Mouse (Mus musculus) embryo, embryonic 11 days (tissue): ENCODE measurements around the gene Acly.

ENCODE experiments used
- DNase-seq: peaks from one replicate; pipeline ENCODE4 v3.0.0-alpha.2; 2015

The Acly gene

DNA sequence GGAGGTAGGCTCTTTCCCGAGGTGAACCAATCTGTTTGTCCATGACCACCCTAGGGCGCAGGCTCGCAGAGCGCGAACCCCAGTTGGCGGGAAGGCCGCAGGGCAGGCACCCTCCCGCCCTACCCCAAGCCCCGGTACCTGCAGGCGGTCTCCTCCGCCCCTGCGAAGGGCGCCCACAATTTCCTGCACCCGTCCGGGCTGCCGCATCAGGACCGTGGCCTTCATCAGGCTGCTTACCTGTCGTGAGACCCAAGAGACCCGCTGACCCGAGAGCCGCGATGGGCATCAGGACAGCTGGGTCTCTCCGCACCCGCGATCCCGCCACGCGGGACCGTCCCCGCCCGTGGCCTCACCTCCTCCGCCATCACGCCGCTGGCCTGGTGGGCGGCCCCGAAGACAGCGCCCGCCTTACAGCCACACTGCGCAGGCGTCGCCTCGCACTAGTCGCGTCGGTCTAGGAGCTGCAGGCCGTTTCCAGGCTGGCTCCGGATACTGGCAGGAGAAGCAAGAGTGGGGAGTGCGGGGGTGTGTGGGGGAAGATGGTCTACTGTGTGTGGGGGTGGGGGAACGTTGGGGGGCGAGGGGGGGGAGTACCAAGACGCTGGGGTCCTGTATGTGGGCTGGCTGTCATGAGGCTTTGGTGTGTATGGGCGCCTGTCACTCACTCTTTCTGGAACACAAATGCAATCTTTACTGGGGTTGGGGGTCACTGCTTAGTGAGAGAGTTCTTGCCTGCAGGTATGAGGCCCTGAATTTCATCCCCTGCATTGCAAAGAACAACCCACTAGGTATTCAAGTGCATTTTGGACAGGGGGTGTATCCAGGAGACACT lies 86.9 kb downstream of the Acly start:
- peak; percentile 93 for DNase-seq

DNA sequence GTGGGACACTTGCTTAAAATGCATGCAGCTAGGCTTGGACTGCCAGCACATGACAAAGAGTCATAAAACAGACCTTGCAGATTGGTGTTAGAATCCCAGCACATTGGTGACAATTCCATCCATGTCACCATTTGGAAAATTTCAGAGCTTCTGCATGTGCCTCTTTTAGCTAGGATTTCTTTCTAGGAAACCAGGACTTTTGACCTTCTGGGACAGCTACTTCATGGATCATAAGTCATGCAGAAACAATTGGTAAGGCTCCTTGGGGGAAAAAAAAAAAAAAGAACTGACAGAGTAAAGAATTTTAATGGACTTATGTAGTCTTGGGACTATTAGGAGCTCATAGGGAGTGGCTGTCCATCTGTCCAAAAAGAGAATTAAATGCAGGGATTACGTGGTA lies 89.9 kb downstream of the Acly start:
- DNase-seq: no peak

DNA sequence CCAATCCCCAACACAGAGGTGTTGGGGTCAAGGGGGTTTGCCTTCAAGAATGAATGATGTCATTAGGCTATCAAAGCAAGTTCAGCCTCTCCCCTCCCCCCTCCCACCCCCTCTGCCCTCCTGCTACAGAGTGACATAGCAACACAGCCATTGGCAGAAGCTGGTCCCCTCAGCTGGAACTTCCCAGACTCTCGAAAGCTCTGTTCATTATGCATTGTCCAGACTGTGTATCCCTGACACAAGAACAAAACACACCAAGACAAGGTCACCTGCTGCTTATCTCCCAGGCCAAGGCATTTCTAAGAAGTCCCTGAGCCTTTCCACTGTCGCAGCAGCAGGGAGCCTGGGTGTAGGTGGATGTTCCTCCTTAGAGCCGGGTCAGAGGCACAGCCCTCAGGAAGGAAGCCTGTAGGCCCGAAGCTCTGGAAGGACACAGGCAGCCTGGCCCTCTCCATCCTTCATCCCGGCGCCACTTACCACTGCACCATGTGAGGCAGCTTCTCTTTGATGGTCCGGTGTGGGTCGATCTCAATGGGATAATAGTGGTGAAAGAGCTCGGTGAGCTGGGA lies 92.0 kb downstream of the Acly start:
- no peak for DNase-seq

GRCm38 (mm10) chr11:100432002-100432401 lies 95.8 kb downstream of the Acly start:
- no peak for DNase-seq

GRCm38 (mm10) chr11:100430052-100430451 lies 97.7 kb downstream of the Acly start:
- DNase-seq: no peak

DNA sequence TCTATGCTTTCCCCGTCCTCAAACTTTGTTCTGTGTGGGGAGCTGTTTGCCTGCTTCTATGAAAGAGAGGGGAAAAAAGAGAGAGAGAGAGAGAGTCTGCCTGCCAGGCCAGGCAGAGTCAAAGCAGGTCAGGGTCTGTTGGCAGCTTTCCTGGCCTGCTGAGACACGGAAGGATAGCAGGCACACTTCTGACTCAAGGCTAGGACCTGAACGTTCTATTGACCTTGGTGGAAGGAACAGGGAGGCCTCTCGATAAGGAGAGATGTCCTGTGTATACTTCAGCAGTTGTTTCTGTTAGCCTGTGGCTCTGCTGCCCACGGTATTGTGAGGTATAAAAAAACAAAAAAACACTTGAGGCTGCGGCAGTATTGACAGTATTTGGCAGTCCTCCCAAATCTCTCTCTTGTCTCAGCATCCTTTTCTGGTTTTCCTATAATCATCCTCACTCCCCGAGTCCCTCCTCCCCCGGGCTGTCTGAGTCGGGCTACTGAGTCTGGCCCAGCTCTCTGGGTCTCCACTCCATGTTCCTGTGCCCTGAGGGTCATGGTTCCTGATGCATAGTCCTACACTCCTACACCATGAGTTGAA lies 99.1 kb downstream of the Acly start:
- DNase-seq: no peak

DNA sequence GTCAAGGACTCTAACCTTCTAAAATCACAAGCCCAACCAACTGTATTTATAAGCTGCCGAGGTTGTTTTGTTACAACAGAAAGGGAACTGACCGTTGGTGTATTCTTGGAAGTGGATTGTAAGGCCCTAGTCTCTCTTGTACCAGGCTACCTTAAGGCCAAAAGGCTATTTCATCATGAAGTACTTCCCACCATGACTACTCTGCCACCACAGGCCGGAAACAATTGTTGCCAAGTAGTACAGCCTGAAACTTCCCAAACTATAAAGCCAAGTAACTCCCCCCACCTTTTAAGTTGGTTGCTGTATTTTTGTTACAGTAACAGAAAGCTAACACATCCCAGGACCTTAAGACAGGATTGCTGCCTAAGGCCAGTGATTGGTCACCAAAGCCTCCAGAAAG lies 101.0 kb downstream of the Acly start:
- DNase-seq: no peak
